Comparison of ENCODE assay signal across 9 mouse cellular contexts in genomic region chr1:172481111-172481510, GRCm38 (mm10). TPM values are rescaled to one million over a fixed set of nuclear protein-coding genes. Genes with fewer than 3 reads are reported as not detected.
DNase-seq lines count a peak whose midpoint lies in the region; ATAC-seq and TF ChIP-seq lines count a peak whose summit lies in the region.
"Had no signal": no experiment of that assay in that cellular context is flagged by ENCODE, and none has a peak within 500 bp of the region (broad histone marks: within the 10 kb centered on the region; RNA-seq: fewer than 3 reads in every experiment).

No protein-coding gene starts in this region.

- no peaks in the 10 kb centered on the region for H3K9me3 ChIP-seq in heart, embryonic 16.5 days (replicated peaks; ENCODE audit: control insufficient read depth, low read length)
- no peaks in the 10 kb centered on the region for H3K9me3 ChIP-seq in embryonic facial prominence, embryonic 12.5 days
- H3K9me3 ChIP-seq in intestine, embryonic 15.5 days = no peaks in the 10 kb centered on the region
- no peaks in the 10 kb centered on the region for H3K9me3 ChIP-seq in midbrain, embryonic 15.5 days

- H3K27me3 ChIP-seq in heart, embryonic 16.5 days (ENCODE audit: control insufficient read depth, insufficient read depth, low read length) = no peaks in the 10 kb centered on the region; the same call in 1 of the 2 replicates
- no peaks in the 10 kb centered on the region for H3K27me3 ChIP-seq in embryonic facial prominence, embryonic 12.5 days
- H3K27me3 ChIP-seq in intestine, embryonic 15.5 days (replicated peaks) = no peaks in the 10 kb centered on the region
- 0 out of 2 replicates have a peak, but pooled peaks cover 4% of the 10 kb centered on the region for H3K27me3 ChIP-seq in midbrain, embryonic 15.5 days (replicated peaks)

- peaks cover 12% of the 10 kb centered on the region for H3K4me1 ChIP-seq in heart, embryonic 16.5 days (ENCODE audit: control insufficient read depth, insufficient read depth, low read length)
- H3K4me1 ChIP-seq in embryonic facial prominence, embryonic 12.5 days = peaks cover 36% of the 10 kb centered on the region
- peaks cover 35% of the 10 kb centered on the region for H3K4me1 ChIP-seq in intestine, embryonic 15.5 days (replicated peaks)
- H3K4me1 ChIP-seq in midbrain, embryonic 15.5 days = peaks cover 39% of the 10 kb centered on the region

- no peak overlapping the region for H3K27ac ChIP-seq in heart, embryonic 16.5 days (ENCODE audit: low read length)
- H3K27ac ChIP-seq in embryonic facial prominence, embryonic 12.5 days = peak overlapping the region; percentile 73; the same call in 1 of the 2 replicates
- H3K27ac ChIP-seq in intestine, embryonic 15.5 days = peak overlapping the region; percentile 91
- H3K27ac ChIP-seq in midbrain, embryonic 15.5 days = no peak overlapping the region
- H3K27ac ChIP-seq in layer of hippocampus, adult 2 months = no peak overlapping the region

- H3K36me3 ChIP-seq in heart, embryonic 16.5 days (ENCODE audit: control insufficient read depth, insufficient read depth) = no peaks in the 10 kb centered on the region
- peaks cover 3% of the 10 kb centered on the region; the same call in 1 of the 2 replicates for H3K36me3 ChIP-seq in embryonic facial prominence, embryonic 12.5 days
- no peaks in the 10 kb centered on the region for H3K36me3 ChIP-seq in intestine, embryonic 15.5 days
- no peaks in the 10 kb centered on the region for H3K36me3 ChIP-seq in midbrain, embryonic 15.5 days (replicated peaks)

- peak overlapping the region; percentile 61; the same call in 1 of the 2 replicates for H3K4me3 ChIP-seq in heart, embryonic 16.5 days (ENCODE audit: low read length)
- H3K4me3 ChIP-seq in embryonic facial prominence, embryonic 12.5 days = peak overlapping the region; percentile 68
- H3K4me3 ChIP-seq in intestine, embryonic 15.5 days (replicated peaks) = peak overlapping the region; percentile 53
- H3K4me3 ChIP-seq in midbrain, embryonic 15.5 days = peak overlapping the region; percentile 67
- no peak overlapping the region for H3K4me3 ChIP-seq in layer of hippocampus, adult 2 months

- no peak for DNase-seq in heart, postnatal 25 days (ENCODE audit: low spot score)
- no peak for DNase-seq in right cerebral cortex, postnatal 25 days
- no peak for DNase-seq in B cell, adult 2 months
- DNase-seq in layer of hippocampus, adult 2 months (ENCODE audit: low spot score in 2 of 2) = no peak

- no peak for TF ChIP-seq CTCF in layer of hippocampus, adult 2 months (conservative IDR thresholded peaks at IDR 0.05)

- intact Hi-C loops in heart, postnatal 25 days (cut with DNase I) = no loop called here

- H3K4me2 ChIP-seq in heart, embryonic 16.5 days (ENCODE audit: low read depth, low read length) = peak overlapping the region; percentile 97
- H3K4me2 ChIP-seq in embryonic facial prominence, embryonic 12.5 days (replicated peaks) = peak overlapping the region; percentile 86
- peak overlapping the region; percentile 85 for H3K4me2 ChIP-seq in intestine, embryonic 15.5 days (replicated peaks)
- peak overlapping the region; percentile 76 for H3K4me2 ChIP-seq in midbrain, embryonic 15.5 days

- no peak for ATAC-seq in heart, embryonic 16.5 days (replicated peaks; ENCODE audit: extremely low read depth, insufficient read depth, low FRiP score)
- ATAC-seq in embryonic facial prominence, embryonic 12.5 days (ENCODE audit: insufficient number of reproducible peaks, insufficient read depth, low FRiP score, low TSS enrichment) = no peak
- peak; percentile 5 for ATAC-seq in intestine, embryonic 15.5 days
- no peak for ATAC-seq in midbrain, embryonic 15.5 days (replicated peaks)

- 17% methylated on average over 13 of the region's 13 CpGs for WGBS in heart, embryonic 16.5 days
- WGBS in embryonic facial prominence, embryonic 12.5 days = 18% methylated on average over 13 of the region's 13 CpGs
- WGBS in intestine, embryonic 15.5 days = 7% methylated on average over 13 of the region's 13 CpGs
- 20% methylated on average over 13 of the region's 13 CpGs for WGBS in midbrain, embryonic 15.5 days

- no peak overlapping the region for H3K9ac ChIP-seq in heart, embryonic 16.5 days (ENCODE audit: low read length)
- peak overlapping the region; percentile 57 for H3K9ac ChIP-seq in embryonic facial prominence, embryonic 12.5 days
- H3K9ac ChIP-seq in intestine, embryonic 15.5 days = peak overlapping the region; percentile 63; the same call in 1 of the 2 replicates
- peak overlapping the region; percentile 33; the same call in 1 of the 2 replicates for H3K9ac ChIP-seq in midbrain, embryonic 15.5 days

RNA-seq across cellular contexts. Expression of gene Igsf9, which starts 0.5 kb away (rescaled TPM):
- 3.3 and 4.8 TPM in 2 replicates for polyA plus RNA-seq in heart, embryonic 16.5 days (2015; fragmentation: Nextera tagmentation; extraction: Ambion mirVana)
- total RNA-seq in heart, postnatal 25 days (2021) = under 1 TPM; 0.25 to 0.55 TPM
- polyA plus RNA-seq in embryonic facial prominence, embryonic 12.5 days (2016; fragmentation: Nextera tagmentation; extraction: Ambion mirVana) = 79.5 and 84.3 TPM in 2 replicates
- polyA plus RNA-seq in intestine, embryonic 15.5 days (2015; fragmentation: Nextera tagmentation; extraction: Ambion mirVana) = 68.7 and 77.8 TPM in 2 replicates
- polyA plus RNA-seq in midbrain, embryonic 15.5 days (2015; fragmentation: Nextera tagmentation; extraction: Ambion mirVana) = 80.6 and 83.2 TPM in 2 replicates
- total RNA-seq in layer of hippocampus, adult 2 months (2021) = 1 to 10 TPM; 5.7 to 9.2 TPM

RNA-seq across cellular contexts. Expression of gene Slamf9, which starts 6.0 kb away (rescaled TPM):
- polyA plus RNA-seq in heart, embryonic 16.5 days (2015; fragmentation: Nextera tagmentation; extraction: Ambion mirVana) = 0.77 and 0.95 TPM in 2 replicates
- total RNA-seq in heart, postnatal 25 days (2021) = 1 to 10 TPM; 1.3 TPM
- 0.41 and 0.51 TPM in 2 replicates for polyA plus RNA-seq in embryonic facial prominence, embryonic 12.5 days (2016; fragmentation: Nextera tagmentation; extraction: Ambion mirVana)
- 2.2 and 2.5 TPM in 2 replicates for polyA plus RNA-seq in intestine, embryonic 15.5 days (2015; fragmentation: Nextera tagmentation; extraction: Ambion mirVana)
- polyA plus RNA-seq in midbrain, embryonic 15.5 days (2015; fragmentation: Nextera tagmentation; extraction: Ambion mirVana) = 0.13 and 0.47 TPM in 2 replicates
- under 1 TPM in 1 of 2 experiments, not detected in 1; 0.38 TPM for total RNA-seq in layer of hippocampus, adult 2 months (2021)
- total RNA-seq: layer of hippocampus, postnatal 14 days had no signal

RNA-seq across cellular contexts. Expression of gene Tagln2, which starts 18.7 kb away (rescaled TPM):
- 323 and 328 TPM in 2 replicates for polyA plus RNA-seq in heart, embryonic 16.5 days (2015; fragmentation: Nextera tagmentation; extraction: Ambion mirVana)
- total RNA-seq in heart, postnatal 25 days (2021) = 10 to 100 TPM; 75.4 to 87.9 TPM
- polyA plus RNA-seq in embryonic facial prominence, embryonic 12.5 days (2016; fragmentation: Nextera tagmentation; extraction: Ambion mirVana) = 80.2 and 80.4 TPM in 2 replicates
- polyA plus RNA-seq in intestine, embryonic 15.5 days (2015; fragmentation: Nextera tagmentation; extraction: Ambion mirVana) = 388 and 395 TPM in 2 replicates
- polyA plus RNA-seq in midbrain, embryonic 15.5 days (2015; fragmentation: Nextera tagmentation; extraction: Ambion mirVana) = 57.2 and 58.7 TPM in 2 replicates
- total RNA-seq in layer of hippocampus, adult 2 months (2021) = 10 to 100 TPM in 1 of 2 experiments, 1 to 10 TPM in 1; 7.9 to 13.1 TPM

RNA-seq across cellular contexts. Expression of gene Cfap45, which starts 39.5 kb away (rescaled TPM):
- polyA plus RNA-seq in heart, embryonic 16.5 days (2015; fragmentation: Nextera tagmentation; extraction: Ambion mirVana) = 3.0 and 3.2 TPM in 2 replicates
- total RNA-seq in heart, postnatal 25 days (2021) = under 1 TPM; 0.34 to 0.39 TPM
- 0.95 and 1.1 TPM in 2 replicates for polyA plus RNA-seq in embryonic facial prominence, embryonic 12.5 days (2016; fragmentation: Nextera tagmentation; extraction: Ambion mirVana)
- 1.1 and 1.2 TPM in 2 replicates for polyA plus RNA-seq in intestine, embryonic 15.5 days (2015; fragmentation: Nextera tagmentation; extraction: Ambion mirVana)
- polyA plus RNA-seq in midbrain, embryonic 15.5 days (2015; fragmentation: Nextera tagmentation; extraction: Ambion mirVana) = 3.7 and 4.2 TPM in 2 replicates
- total RNA-seq in layer of hippocampus, adult 2 months (2021) = 1 to 10 TPM; 4.2 to 4.8 TPM

Comparison
In these comparisons a context has a peak if more than half of its experiments do, and no peak if none do; other contexts are left out.
1. H3K27ac ChIP-seq: peak in embryonic facial prominence, embryonic 12.5 days (single experiment) and intestine, embryonic 15.5 days (single experiment); none in heart, embryonic 16.5 days (single experiment), midbrain, embryonic 15.5 days (single experiment) and layer of hippocampus, adult 2 months (single experiment).
2. RNA of gene Igsf9, which starts 0.5 kb away (polyA plus RNA-seq): 80.6 to 83.2 TPM in midbrain, embryonic 15.5 days, 79.5 to 84.3 TPM in embryonic facial prominence, embryonic 12.5 days and 68.7 to 77.8 TPM in intestine, embryonic 15.5 days; 3.3 to 4.8 TPM in heart, embryonic 16.5 days; every median in the first group is over 10 times any median in the second.
3. Peak in every context shown above with its lines, with median percentiles within 50 percentile points of each other: H3K4me2 ChIP-seq.